Mouse (Mus musculus) spleen, adult 2 months (tissue): Measurements from ENCODE around the gene Ppm1e. TPM values are rescaled to one million over a fixed set of nuclear protein-coding genes. Genes with fewer than 3 reads are reported as not detected.

Experiments
- DNase-seq, 2 experiments: peaks; one replicate each; pipeline versions ENCODE4 v3.0.0 to v3.0.0-alpha.2; 2012 to 2021; ENCODE audit warnings: low spot score in 2 of 2, low read depth in 1 of 2
- H3K27ac ChIP-seq: fragments of 200-500 bp; 2 replicates; pipeline ENCODE4 v1.5.1; 2012; ENCODE audit warnings: low read length, inconsistent platforms; ENCODE audit not compliant: insufficient read depth
- H3K27me3 ChIP-seq: fragments of 200-500 bp; 2 replicates; pipeline ENCODE4 v1.6.1; 2012; ENCODE audit warnings: mild to moderate bottlenecking, moderate library complexity, low read length, inconsistent platforms; ENCODE audit not compliant: control insufficient read depth, insufficient read depth
- H3K36me3 ChIP-seq: fragments of 200-500 bp; 2 replicates; pipeline ENCODE4 v1.6.1; 2012; ENCODE audit warnings: mild to moderate bottlenecking, low read length, inconsistent platforms; ENCODE audit not compliant: control insufficient read depth, insufficient read depth
- H3K4me1 ChIP-seq: fragments of 200-500 bp; 2 replicates; pipeline ENCODE4 v1.6.1; 2011; ENCODE audit warnings: inconsistent platforms; ENCODE audit not compliant: control insufficient read depth, insufficient read depth, insufficient read length
- H3K4me3 ChIP-seq: fragments of 200-500 bp; 2 replicates; pipeline ENCODE4 v1.5.1; 2011; ENCODE audit warnings: mild to moderate bottlenecking, inconsistent platforms; ENCODE audit not compliant: insufficient read depth, insufficient read length; ENCODE audit errors: extremely low read depth
- CTCF ChIP-seq: fragments of 200-500 bp; IDR thresholded peaks from 2 replicates; pipeline ENCODE4 v1.5.1; 2011; ENCODE audit warnings: mild to moderate bottlenecking, inconsistent platforms; ENCODE audit not compliant: insufficient read depth, insufficient read length, insufficient replicate concordance; ENCODE audit errors: extremely low read depth
- POLR2A ChIP-seq: fragments of 200-500 bp; IDR thresholded peaks from 2 replicates; pipeline ENCODE4 v1.6.1; 2011; ENCODE audit warnings: low read depth, low read length, inconsistent platforms
- WGBS: fragments of 180-500 bp; shearing (Covaris S2); methylation state at CpG from one replicate; pipeline ENCODE4 v1.1.7; 2018; 5-methylcytosine and 5-hydroxymethylcytosine counted together
- polyA plus RNA-seq: library from polyadenylated mRNA; depleted of rRNA; stranded (reverse); fragments of >200 nt; gene quantifications from 2 replicates; pipeline ENCODE4 v1.2.3, GENCODE M21; 2012

The Ppm1e gene
- polyA plus RNA-seq, 1 experiment: 0.86 TPM

- H3K27me3 ChIP-seq: no peaks in the 10 kb centered on the region
- no peak overlapping the region for H3K27ac ChIP-seq
- H3K36me3 ChIP-seq: no peaks in the 10 kb centered on the region
- DNase-seq: no peak
- WGBS: 64% methylated on average over 7 of the region's 7 CpGs
- no peak for TF ChIP-seq POLR2A
- no peak for TF ChIP-seq CTCF
- H3K4me1 ChIP-seq: no peaks in the 10 kb centered on the region; the same call in 1 of the 2 replicates
- H3K4me3 ChIP-seq: no peak overlapping the region
Observed at GRCm38 (mm10) chr11:87241256-87241655, 117.6 kb downstream of the Ppm1e start.

GRCm38 (mm10) chr11:87240833-87241215, 118.0 kb downstream of the Ppm1e start:
- Histone ChIP-seq H3K4me1 (no peaks in the 10 kb centered on the region; the same call in 1 of the 2 replicates), H3K36me3 (no peaks in the 10 kb centered on the region), H3K4me3 (no peak overlapping the region), H3K27ac (no peak overlapping the region), H3K27me3 (no peaks in the 10 kb centered on the region)
- TF ChIP-seq POLR2A: no peak
- no peak for TF ChIP-seq CTCF
- WGBS: 49% methylated on average over 4 of the region's 4 CpGs
- DNase-seq: no peak

GRCm38 (mm10) chr11:87240141-87240832, 118.5 kb downstream of the Ppm1e start:
- Histone ChIP-seq H3K27ac (no peak overlapping the region), H3K36me3 (no peaks in the 10 kb centered on the region), H3K4me1 (no peaks in the 10 kb centered on the region; the same call in 1 of the 2 replicates), H3K4me3 (no peak overlapping the region), H3K27me3 (no peaks in the 10 kb centered on the region)
- TF ChIP-seq POLR2A (no peak), CTCF (no peak)
- 46% methylated on average over 15 of the region's 15 CpGs for WGBS
- DNase-seq: no peak

GRCm38 (mm10) chr11:87238891-87239530, 119.8 kb downstream of the Ppm1e start:
- DNase-seq: no peak
- no peaks in the 10 kb centered on the region for H3K27me3 ChIP-seq
- 90% methylated on average over 7 of the region's 7 CpGs for WGBS
- H3K36me3 ChIP-seq: no peaks in the 10 kb centered on the region
- H3K27ac ChIP-seq: no peak overlapping the region
- no peak overlapping the region for H3K4me3 ChIP-seq
- no peaks in the 10 kb centered on the region; the same call in 1 of the 2 replicates for H3K4me1 ChIP-seq
- TF ChIP-seq POLR2A (no peak), CTCF (no peak)

- no peaks in the 10 kb centered on the region for H3K4me1 ChIP-seq
- H3K27ac ChIP-seq: no peak overlapping the region
- no peak overlapping the region for H3K4me3 ChIP-seq
- H3K27me3 ChIP-seq: no peaks in the 10 kb centered on the region
- TF ChIP-seq CTCF (no peak), POLR2A (no peak)
- no peak for DNase-seq
- 32% methylated on average over 5 of the region's 5 CpGs for WGBS
- H3K36me3 ChIP-seq: no peaks in the 10 kb centered on the region
Observed at GRCm38 (mm10) chr11:87235486-87235872, 123.3 kb downstream of the Ppm1e start.

GRCm38 (mm10) chr11:87234743-87235485, 123.9 kb downstream of the Ppm1e start:
- no peak for TF ChIP-seq POLR2A
- no peak for TF ChIP-seq CTCF
- H3K27ac ChIP-seq: no peak overlapping the region
- DNase-seq: no peak
- no peak overlapping the region for H3K4me3 ChIP-seq
- H3K36me3 ChIP-seq: no peaks in the 10 kb centered on the region
- WGBS: 89% methylated on average over 12 of the region's 12 CpGs
- no peaks in the 10 kb centered on the region for H3K4me1 ChIP-seq
- no peaks in the 10 kb centered on the region for H3K27me3 ChIP-seq

GRCm38 (mm10) chr11:87233377-87233776, 125.4 kb downstream of the Ppm1e start:
- TF ChIP-seq POLR2A: no peak
- no peak for TF ChIP-seq CTCF
- Histone ChIP-seq H3K4me3 (no peak overlapping the region), H3K36me3 (no peaks in the 10 kb centered on the region), H3K4me1 (no peaks in the 10 kb centered on the region), H3K27ac (no peak overlapping the region), H3K27me3 (no peaks in the 10 kb centered on the region)
- DNase-seq: no peak
- 75% methylated on average over 5 of the region's 5 CpGs for WGBS
